Mouse (Mus musculus) embryonic facial prominence, embryonic 13.5 days (tissue): ENCODE data around the gene Sit1. TPM values are rescaled to one million over a fixed set of nuclear protein-coding genes. Genes with fewer than 3 reads are reported as not detected.
A peak's percentile ranks its signal among the peaks of the same experiment; 100 is the strongest.

Source experiments
- ATAC-seq: fragments of 200-750 bp; cut with Nextera tagmentation; 2 replicates; pipeline ENCODE4 v1.8.0; 2017; ENCODE audit warnings: low read depth; ENCODE audit not compliant: insufficient number of reproducible peaks, insufficient read depth, low FRiP score, low TSS enrichment
- H3K27ac ChIP-seq: fragments of 300-500 bp; sonication (generic); 2 replicates; pipeline ENCODE4 v1.5.1; 2015; ENCODE audit warnings: moderate library complexity, mild to moderate bottlenecking, inconsistent platforms
- H3K27me3 ChIP-seq: fragments of 300-500 bp; sonication (generic); 2 replicates; pipeline ENCODE4 v1.6.1; 2015; ENCODE audit warnings: mild to moderate bottlenecking, inconsistent platforms
- H3K36me3 ChIP-seq: fragments of 300-500 bp; sonication (generic); 2 replicates; pipeline ENCODE4 v1.6.1; 2015; ENCODE audit warnings: mild to moderate bottlenecking, inconsistent platforms
- H3K4me1 ChIP-seq: fragments of 300-500 bp; sonication (generic); 2 replicates; pipeline ENCODE4 v1.6.1; 2015; ENCODE audit warnings: inconsistent platforms
- H3K4me2 ChIP-seq: fragments of 300-500 bp; sonication (generic); 2 replicates; pipeline ENCODE4 v1.6.1; 2015; ENCODE audit warnings: moderate library complexity, mild to moderate bottlenecking, inconsistent platforms
- H3K4me3 ChIP-seq: fragments of 300-500 bp; sonication (generic); 2 replicates; pipeline ENCODE4 v1.5.1; 2015; ENCODE audit warnings: mild to moderate bottlenecking, inconsistent platforms
- H3K9ac ChIP-seq: fragments of 300-500 bp; sonication (generic); 2 replicates; pipeline ENCODE4 v1.6.1; 2015; ENCODE audit warnings: mild to moderate bottlenecking, inconsistent platforms
- H3K9me3 ChIP-seq: fragments of 300-500 bp; sonication (generic); 2 replicates; pipeline ENCODE4 v1.6.1; 2016; ENCODE audit warnings: inconsistent platforms
- WGBS: fragments of 180-500 bp; shearing (Covaris S2); methylation state at CpG from one replicate; pipeline ENCODE4 v1.1.7; 2015; ENCODE audit warnings: mixed read lengths; 5-methylcytosine and 5-hydroxymethylcytosine counted together
- polyA plus RNA-seq: library from polyadenylated mRNA; unstranded; fragments of >200 nt; fragmentation: Nextera tagmentation; extraction: Ambion mirVana; gene quantifications from 2 replicates; pipeline ENCODE4 v1.2.1, GENCODE M21; 2015

The Sit1 gene
- polyA plus RNA-seq, 1 experiment from 2014 or later, result not detected

GRCm38 (mm10) chr4:43457124-43457523, 26.4 kb downstream of the Sit1 start:
- ATAC-seq, result no peak
- Histone ChIP-seq H3K27me3 (peaks cover 31% of the 10 kb centered on the region), H3K27ac (no peak overlapping the region), H3K4me1 (peaks cover 17% of the 10 kb centered on the region), H3K36me3 (no peaks in the 10 kb centered on the region), H3K4me2 (no peak overlapping the region), H3K9me3 (no peaks in the 10 kb centered on the region), H3K9ac (no peak overlapping the region), H3K4me3 (no peak overlapping the region)
- 26% methylated on average over 8 of the region's 8 CpGs for WGBS

GRCm38 (mm10) chr4:43456470-43456869, 27.1 kb downstream of the Sit1 start:
- H3K4me2 ChIP-seq, result no peak overlapping the region
- no peak overlapping the region for H3K27ac ChIP-seq
- H3K27me3 ChIP-seq, result peaks cover 32% of the 10 kb centered on the region
- no peak overlapping the region for H3K9ac ChIP-seq
- ATAC-seq, result no peak
- H3K9me3 ChIP-seq, result no peaks in the 10 kb centered on the region
- H3K4me1 ChIP-seq, result peaks cover 17% of the 10 kb centered on the region
- H3K4me3 ChIP-seq, result no peak overlapping the region
- 18% methylated on average over 4 of the region's 4 CpGs for WGBS
- no peaks in the 10 kb centered on the region for H3K36me3 ChIP-seq

- H3K27me3 ChIP-seq, result peaks cover 32% of the 10 kb centered on the region
- H3K4me1 ChIP-seq, result peaks cover 22% of the 10 kb centered on the region
- WGBS, result 32% methylated on average over 20 of the region's 20 CpGs
- H3K9me3 ChIP-seq, result no peaks in the 10 kb centered on the region
- H3K36me3 ChIP-seq, result no peaks in the 10 kb centered on the region
- peak within 1 kb of the TSS; percentile 34 for H3K4me3 ChIP-seq
- peak within 1 kb of the TSS; percentile 67 for H3K4me2 ChIP-seq
- no peak within 1 kb of the TSS for H3K27ac ChIP-seq
- no peak for ATAC-seq
- peak within 1 kb of the TSS; percentile 64 for H3K9ac ChIP-seq
These were observed 29.3 kb downstream of the Sit1 start, which contains the start of gene Cd72 for GRCm38 (mm10) chr4:43454041-43454836. Gene Cd72, minus strand, starts transcription at chr4:43454628.

DNA sequence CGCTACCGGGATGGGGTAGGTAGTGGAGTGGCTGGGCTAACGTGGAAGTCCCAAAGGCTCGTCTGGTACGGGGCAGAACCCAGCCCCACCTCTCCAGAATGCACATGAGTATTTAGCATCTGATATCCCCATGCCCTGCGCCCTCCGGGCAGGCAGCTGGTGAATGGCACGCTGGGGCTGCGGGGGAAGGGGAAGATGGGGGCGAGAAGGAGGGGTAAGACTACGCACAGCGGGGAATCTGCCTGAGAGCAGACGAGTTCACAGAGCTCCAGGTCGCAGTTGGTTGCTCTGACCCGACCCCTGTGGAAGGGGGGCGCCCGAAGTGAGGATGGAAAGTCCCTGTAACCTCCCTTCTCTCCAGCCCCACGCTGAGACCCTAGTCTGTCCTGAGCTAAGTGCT, 30.1 kb downstream of the Sit1 start:
- Histone ChIP-seq H3K4me2 (peak overlapping the region; percentile 67), H3K27me3 (peaks cover 32% of the 10 kb centered on the region), H3K9ac (peak overlapping the region; percentile 64), H3K36me3 (peaks cover 3% of the 10 kb centered on the region; the same call in 1 of the 2 replicates), H3K4me1 (peaks cover 22% of the 10 kb centered on the region), H3K4me3 (peak overlapping the region; percentile 34), H3K27ac (no peak overlapping the region), H3K9me3 (no peaks in the 10 kb centered on the region)
- ATAC-seq, result peak; percentile 52; the same call in 1 of the 2 replicates
- under 1% methylated on average over 18 of the region's 18 CpGs for WGBS

GRCm38 (mm10) chr4:43452315-43452714, 31.2 kb downstream of the Sit1 start:
- Histone ChIP-seq H3K27ac (no peak overlapping the region), H3K27me3 (peaks cover 32% of the 10 kb centered on the region), H3K4me2 (no peak overlapping the region), H3K9ac (no peak overlapping the region), H3K4me1 (peaks cover 22% of the 10 kb centered on the region), H3K36me3 (peaks cover 14% of the 10 kb centered on the region), H3K4me3 (no peak overlapping the region), H3K9me3 (no peaks in the 10 kb centered on the region)
- ATAC-seq, result no peak
- 57% methylated on average over 11 of the region's 11 CpGs for WGBS

DNA sequence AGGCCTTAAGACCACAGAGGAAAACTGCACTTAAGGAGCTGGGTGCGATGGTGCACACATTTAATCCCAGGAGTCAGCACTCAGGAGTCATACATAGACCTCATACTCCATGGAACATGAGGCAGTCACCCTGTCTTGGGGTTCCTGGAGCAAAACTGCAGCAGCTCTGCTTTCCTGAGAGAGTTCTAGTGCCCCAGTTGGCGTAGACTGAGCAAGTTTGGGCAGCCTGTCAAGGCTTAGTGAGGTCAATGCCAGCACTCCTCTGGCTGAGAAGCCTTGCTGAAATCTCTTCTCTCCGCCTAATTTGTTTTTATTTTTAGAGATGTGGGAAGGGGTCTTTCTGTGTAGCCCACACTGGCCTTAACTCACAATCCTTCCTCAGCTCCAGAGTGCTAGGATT, 35.0 kb downstream of the Sit1 start:
- ATAC-seq, result no peak
- no peak overlapping the region for H3K4me3 ChIP-seq
- H3K9me3 ChIP-seq, result no peaks in the 10 kb centered on the region
- H3K9ac ChIP-seq, result no peak overlapping the region
- peaks cover 40% of the 10 kb centered on the region for H3K36me3 ChIP-seq
- H3K27ac ChIP-seq, result no peak overlapping the region
- H3K27me3 ChIP-seq, result peaks cover 14% of the 10 kb centered on the region
- peaks cover 24% of the 10 kb centered on the region for H3K4me1 ChIP-seq
- no peak overlapping the region for H3K4me2 ChIP-seq
- WGBS, result 87% methylated on average over 3 of the region's 3 CpGs

DNA sequence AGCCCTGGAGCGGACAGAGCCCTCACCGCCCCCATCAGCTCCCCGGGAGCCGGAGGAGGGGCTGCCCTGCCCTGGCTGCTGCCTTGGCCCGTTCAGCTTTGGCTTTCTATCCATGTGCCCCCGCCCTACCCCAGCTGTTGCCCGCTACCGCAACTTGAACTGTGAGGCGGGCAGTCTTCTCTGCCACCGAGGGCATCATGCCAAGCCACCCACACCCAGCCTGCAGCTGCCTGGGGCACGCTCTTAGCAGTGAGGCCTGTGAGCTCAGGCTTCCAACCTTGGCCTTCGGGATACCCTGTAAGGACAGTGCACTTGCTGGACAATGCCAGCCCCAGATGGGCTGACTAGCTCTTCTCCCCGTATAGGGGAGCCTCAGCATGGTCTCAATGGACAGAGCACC, 36.3 kb downstream of the Sit1 start:
- Histone ChIP-seq H3K27ac (no peak overlapping the region), H3K9ac (no peak overlapping the region), H3K4me3 (no peak overlapping the region), H3K4me1 (peaks cover 18% of the 10 kb centered on the region), H3K36me3 (peaks cover 40% of the 10 kb centered on the region), H3K9me3 (no peaks in the 10 kb centered on the region), H3K27me3 (peaks cover 2% of the 10 kb centered on the region), H3K4me2 (no peak overlapping the region)
- no peak for ATAC-seq
- WGBS, result 84% methylated on average over 13 of the region's 13 CpGs

- Histone ChIP-seq H3K9me3 (no peaks in the 10 kb centered on the region), H3K4me1 (peaks cover 14% of the 10 kb centered on the region), H3K9ac (peak overlapping the region; percentile 97), H3K27me3 (no peaks in the 10 kb centered on the region), H3K4me2 (peak overlapping the region; percentile 92), H3K4me3 (peak overlapping the region; percentile 98), H3K27ac (peak overlapping the region; percentile 92), H3K36me3 (peaks cover 38% of the 10 kb centered on the region)
- 1% methylated on average over 28 of the region's 28 CpGs for WGBS
- ATAC-seq, result no peak
These were observed 40.0 kb downstream of the Sit1 start for GRCm38 (mm10) chr4:43443511-43443910.

- ATAC-seq, result peak; percentile 48
- H3K36me3 ChIP-seq, result peaks cover 30% of the 10 kb centered on the region
- peaks cover 14% of the 10 kb centered on the region for H3K4me1 ChIP-seq
- H3K9ac ChIP-seq, result peak overlapping the region; percentile 97
- H3K9me3 ChIP-seq, result no peaks in the 10 kb centered on the region
- no peaks in the 10 kb centered on the region for H3K27me3 ChIP-seq
- peak overlapping the region; percentile 92 for H3K4me2 ChIP-seq
- peak overlapping the region; percentile 92 for H3K27ac ChIP-seq
- under 1% methylated on average over 63 of the region's 88 CpGs for WGBS
- peak overlapping the region; percentile 98 for H3K4me3 ChIP-seq
These were observed 40.8 kb downstream of the Sit1 start for GRCm38 (mm10) chr4:43442456-43443361.

- WGBS, result 0% methylated on average over 33 of the region's 33 CpGs
- Histone ChIP-seq H3K36me3 (peaks cover 23% of the 10 kb centered on the region), H3K27ac (peak overlapping the region; percentile 92), H3K4me1 (peaks cover 14% of the 10 kb centered on the region), H3K4me3 (peak overlapping the region; percentile 98), H3K27me3 (no peaks in the 10 kb centered on the region), H3K9ac (peak overlapping the region; percentile 97), H3K9me3 (no peaks in the 10 kb centered on the region), H3K4me2 (peak overlapping the region; percentile 92)
- peak; percentile 90 for ATAC-seq
These were observed 41.5 kb downstream of the Sit1 start for GRCm38 (mm10) chr4:43442044-43442443.

DNA sequence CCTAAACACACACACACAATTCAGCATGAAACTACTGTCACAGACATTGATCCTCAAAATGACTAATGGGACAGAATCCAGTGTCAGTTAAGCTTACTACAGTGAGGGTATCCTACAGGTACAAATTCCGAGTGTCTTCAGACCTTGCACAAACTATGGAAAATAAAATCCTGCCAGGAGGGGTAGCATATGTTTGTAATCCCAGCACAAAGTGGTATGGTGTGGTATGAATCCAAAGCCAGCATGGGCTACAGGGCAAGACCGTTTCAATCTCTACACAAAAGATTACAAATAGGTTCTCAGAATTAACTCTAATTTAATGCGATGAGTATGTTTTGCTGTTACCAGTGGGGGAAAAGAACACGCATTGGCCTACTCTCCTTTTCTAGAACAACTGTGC, 41.9 kb downstream of the Sit1 start, which contains the start of gene Tesk1:
TSS of gene Tesk1 (plus strand) at position 301 of the 400 bp plus-strand sequence.
- Histone ChIP-seq H3K9ac (peak within 1 kb of the TSS; percentile 97), H3K9me3 (no peaks in the 10 kb centered on the region), H3K36me3 (peaks cover 19% of the 10 kb centered on the region), H3K4me2 (peak within 1 kb of the TSS; percentile 92), H3K4me3 (peak within 1 kb of the TSS; percentile 98), H3K4me1 (peaks cover 14% of the 10 kb centered on the region), H3K27ac (peak within 1 kb of the TSS; percentile 92), H3K27me3 (no peaks in the 10 kb centered on the region)
- 22% methylated on average over 4 of the region's 4 CpGs for WGBS
- ATAC-seq, result no peak; the same call in 1 of the 2 replicates
